Mouse (Mus musculus) heart, embryonic 10.5 days (tissue): ENCODE measurements around the gene Prmt8. TPM values are rescaled to one million over a fixed set of nuclear protein-coding genes. Genes with fewer than 3 reads are reported as not detected.

ENCODE experiments used
- DNase-seq: peaks from one replicate; pipeline ENCODE4 v3.0.0-alpha.2; 2017; ENCODE audit warnings: low spot score
- H3K27ac ChIP-seq: fragments of 300-500 bp; sonication (generic); 2 replicates; pipeline ENCODE4 v1.5.1; 2016; ENCODE audit warnings: mild to moderate bottlenecking
- H3K27me3 ChIP-seq: fragments of 300-500 bp; sonication (generic); 2 replicates; pipeline ENCODE4 v1.6.1; 2016; ENCODE audit warnings: mild to moderate bottlenecking; ENCODE audit not compliant: poor library complexity, insufficient read depth, severe bottlenecking
- H3K36me3 ChIP-seq: fragments of 300-500 bp; sonication (generic); 2 replicates; pipeline ENCODE4 v1.6.1; 2016; ENCODE audit warnings: mild to moderate bottlenecking, moderate library complexity
- H3K4me1 ChIP-seq: fragments of 300-500 bp; sonication (generic); 2 replicates; pipeline ENCODE4 v1.6.1; 2016; ENCODE audit warnings: mild to moderate bottlenecking
- H3K4me3 ChIP-seq: fragments of 300-500 bp; sonication (generic); 2 replicates; pipeline ENCODE4 v1.5.1; 2016; ENCODE audit warnings: mild to moderate bottlenecking, moderate library complexity
- H3K9me3 ChIP-seq: fragments of 300-500 bp; sonication (generic); 2 replicates; pipeline ENCODE4 v1.6.1; 2016; ENCODE audit warnings: mild to moderate bottlenecking, moderate library complexity
- WGBS: fragments of 180-500 bp; shearing (Covaris S2); methylation state at CpG from one replicate; pipeline ENCODE4 v1.1.7; 2016; 5-methylcytosine and 5-hydroxymethylcytosine counted together
- polyA plus RNA-seq: library from polyadenylated mRNA; unstranded; fragments of >200 nt; fragmentation: Nextera tagmentation; extraction: Ambion mirVana; gene quantifications from 2 replicates; pipeline ENCODE4 v1.2.1, GENCODE M21; 2016

Prmt8 gene
- polyA plus RNA-seq, 1 experiment from 2014 or later: 2.0 TPM

DNA sequence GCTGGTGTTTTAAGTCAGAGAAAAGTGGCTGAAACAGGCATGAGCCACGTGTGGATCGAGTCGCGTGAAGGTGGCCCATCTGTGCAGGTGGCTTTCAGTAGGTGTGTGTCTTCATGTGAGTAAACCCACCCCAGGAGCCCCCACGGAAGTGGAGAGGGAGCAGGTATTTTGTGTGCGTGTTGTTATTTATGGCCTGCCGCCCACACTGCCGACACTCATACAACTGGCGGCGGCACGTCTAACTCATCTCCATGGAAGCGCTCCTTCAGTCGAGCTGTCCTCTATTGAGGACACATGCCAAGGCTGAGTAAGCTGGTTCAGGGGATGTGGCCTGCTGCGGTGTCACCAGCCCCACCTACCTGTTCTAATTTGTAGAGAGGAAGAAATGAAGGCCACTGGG lies 49.4 kb downstream of the Prmt8 start:
- WGBS: 88% methylated on average over 14 of the region's 14 CpGs
- Histone ChIP-seq H3K36me3 (no peaks in the 10 kb centered on the region), H3K4me3 (no peak overlapping the region), H3K27me3 (no peaks in the 10 kb centered on the region), H3K4me1 (peaks cover 6% of the 10 kb centered on the region), H3K9me3 (no peaks in the 10 kb centered on the region), H3K27ac (no peak overlapping the region)
- DNase-seq: no peak

GRCm38 (mm10) chr6:127717239-127718137 lies 51.8 kb downstream of the Prmt8 start:
- Histone ChIP-seq H3K4me1 (peaks cover 7% of the 10 kb centered on the region; the same call in 1 of the 2 replicates), H3K36me3 (no peaks in the 10 kb centered on the region), H3K27me3 (0 out of 2 replicates have a peak, but pooled peaks cover 3% of the 10 kb centered on the region), H3K9me3 (no peaks in the 10 kb centered on the region), H3K4me3 (no peak overlapping the region), H3K27ac (no peak overlapping the region)
- DNase-seq: no peak
- WGBS: 74% methylated on average over 21 of the region's 21 CpGs

DNA sequence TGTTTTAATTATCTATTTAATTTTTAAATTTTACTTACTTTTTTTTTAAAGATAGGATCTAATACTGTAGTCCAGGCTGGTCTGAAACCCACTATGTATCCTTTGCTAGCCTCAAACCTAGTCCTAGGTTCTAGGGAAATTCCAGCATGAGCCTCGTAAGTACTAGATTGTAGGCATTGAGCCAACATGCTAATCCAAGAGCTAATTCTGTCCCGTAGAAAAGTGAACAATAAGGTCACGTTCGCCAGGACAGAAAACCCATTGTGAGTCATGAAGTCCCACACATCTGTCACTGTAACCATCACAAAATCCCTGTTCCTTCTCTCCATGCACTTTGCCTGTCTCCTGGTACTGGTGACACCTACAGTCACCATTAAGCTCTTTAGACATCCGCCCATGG lies 53.8 kb downstream of the Prmt8 start:
- Histone ChIP-seq H3K27ac (no peak overlapping the region), H3K9me3 (no peaks in the 10 kb centered on the region), H3K36me3 (no peaks in the 10 kb centered on the region), H3K27me3 (0 out of 2 replicates have a peak, but pooled peaks cover 3% of the 10 kb centered on the region), H3K4me1 (peaks cover 7% of the 10 kb centered on the region; the same call in 1 of the 2 replicates), H3K4me3 (no peak overlapping the region)
- no peak for DNase-seq
- 71% methylated on average over 5 of the region's 5 CpGs for WGBS

DNA sequence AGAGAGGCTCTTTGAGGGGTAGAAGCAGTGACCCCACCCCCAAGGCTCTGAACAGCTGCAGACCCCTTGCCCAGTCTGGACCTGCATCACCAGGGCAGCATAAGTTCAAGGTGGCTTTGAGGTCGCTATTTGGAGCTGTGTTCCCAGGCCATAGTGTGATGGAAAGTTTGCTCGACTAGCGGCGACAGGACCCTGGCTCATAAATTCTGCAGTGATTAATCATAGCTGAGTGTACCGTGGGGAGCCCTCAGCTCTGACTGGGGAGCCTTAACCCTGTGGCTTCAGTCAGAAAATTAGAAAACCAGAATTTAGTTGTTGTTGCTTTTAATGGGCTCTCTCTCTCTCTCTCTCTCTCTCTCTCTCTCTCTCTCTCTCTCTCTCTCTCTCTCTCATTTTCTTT lies 54.4 kb downstream of the Prmt8 start:
- 64% methylated on average over 5 of the region's 5 CpGs for WGBS
- H3K27ac ChIP-seq: no peak overlapping the region
- peaks cover 7% of the 10 kb centered on the region; the same call in 1 of the 2 replicates for H3K4me1 ChIP-seq
- no peaks in the 10 kb centered on the region for H3K36me3 ChIP-seq
- no peaks in the 10 kb centered on the region for H3K9me3 ChIP-seq
- DNase-seq: no peak
- no peak overlapping the region for H3K4me3 ChIP-seq
- H3K27me3 ChIP-seq: 0 out of 2 replicates have a peak, but pooled peaks cover 3% of the 10 kb centered on the region

DNA sequence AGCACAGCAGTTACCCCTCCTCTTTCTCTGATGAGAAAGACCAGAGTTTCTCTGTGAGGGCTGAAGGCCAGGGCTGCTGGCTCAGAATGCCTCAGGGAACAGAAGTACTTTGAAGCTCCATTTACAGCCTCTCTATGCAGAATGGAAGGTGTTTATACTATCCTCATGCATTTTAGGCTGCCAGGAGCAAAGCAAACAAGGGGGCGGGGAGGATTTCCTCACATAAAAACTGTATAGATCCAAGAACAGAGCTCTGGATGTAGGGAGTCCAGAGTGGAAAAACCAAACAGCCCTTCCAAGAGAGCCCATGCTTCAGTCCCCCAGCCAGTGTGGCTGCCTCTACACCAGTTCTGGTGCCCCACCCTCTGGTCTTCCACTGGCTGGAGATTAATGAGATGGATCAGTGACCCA lies 61.0 kb downstream of the Prmt8 start:
- Histone ChIP-seq H3K27ac (no peak overlapping the region), H3K9me3 (no peaks in the 10 kb centered on the region)

DNA sequence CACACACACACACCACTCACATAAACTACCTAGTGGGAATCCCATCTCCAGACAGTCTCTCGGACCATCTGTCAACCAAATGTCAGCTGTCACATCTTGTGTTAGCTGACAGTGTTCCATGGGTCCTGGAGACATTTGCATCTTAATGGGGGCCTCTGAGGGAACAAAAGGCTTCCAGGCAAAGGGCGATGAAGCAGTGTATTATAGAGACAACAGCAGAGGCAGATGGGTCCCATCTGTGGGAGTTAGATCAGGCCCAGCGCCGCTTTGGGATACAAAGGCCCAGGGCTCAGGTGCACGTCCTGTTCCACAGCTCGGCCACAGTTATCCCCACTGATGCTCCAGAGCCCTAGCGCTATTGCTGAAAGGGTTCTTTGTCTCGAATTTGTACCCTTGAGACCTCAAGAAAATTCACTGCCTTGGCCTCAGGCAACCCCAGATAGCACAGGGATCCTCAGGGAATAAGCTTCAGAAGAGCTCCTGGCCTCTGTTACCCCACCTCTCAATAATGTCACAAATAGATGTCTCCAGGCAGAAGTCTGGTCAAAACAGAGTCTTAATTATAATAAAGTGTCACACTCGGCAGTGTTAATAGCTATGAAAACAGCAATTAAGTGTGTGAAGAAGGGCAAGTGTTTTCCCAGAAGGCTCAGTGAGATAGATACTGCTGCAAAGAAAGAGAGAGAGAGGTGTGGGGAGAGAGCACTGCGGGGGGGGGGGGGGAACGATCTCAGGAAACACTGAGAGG lies 68.1 kb downstream of the Prmt8 start:
- H3K36me3 ChIP-seq: no peaks in the 10 kb centered on the region
- no peak for DNase-seq
- no peaks in the 10 kb centered on the region for H3K9me3 ChIP-seq
- no peak overlapping the region for H3K4me3 ChIP-seq
- WGBS: 43% methylated on average over 11 of the region's 11 CpGs
- H3K27me3 ChIP-seq: peaks cover 18% of the 10 kb centered on the region
- H3K4me1 ChIP-seq: peaks cover 23% of the 10 kb centered on the region
- H3K27ac ChIP-seq: no peak overlapping the region

More for the DNA sequence above, 61.0 kb downstream of the Prmt8 start:
- WGBS: 44% methylated on average over 1 of the region's 1 CpGs
- H3K27me3 ChIP-seq: peaks cover 19% of the 10 kb centered on the region
- H3K4me3 ChIP-seq: no peak overlapping the region
- no peaks in the 10 kb centered on the region for H3K36me3 ChIP-seq
- DNase-seq: no peak
- H3K4me1 ChIP-seq: peaks cover 8% of the 10 kb centered on the region

- Histone ChIP-seq H3K4me1 (peaks cover 5% of the 10 kb centered on the region), H3K36me3 (no peaks in the 10 kb centered on the region), H3K9me3 (no peaks in the 10 kb centered on the region), H3K27me3 (peaks cover 30% of the 10 kb centered on the region), H3K4me3 (no peak overlapping the region), H3K27ac (no peak overlapping the region)
- no peak for DNase-seq
- WGBS: 81% methylated on average over 7 of the region's 7 CpGs
These were observed 75.6 kb downstream of the Prmt8 start for GRCm38 (mm10) chr6:127693681-127694080.

GRCm38 (mm10) chr6:127692298-127692697 lies 77.0 kb downstream of the Prmt8 start:
- Histone ChIP-seq H3K9me3 (no peaks in the 10 kb centered on the region), H3K27me3 (peaks cover 30% of the 10 kb centered on the region), H3K4me3 (no peak overlapping the region), H3K27ac (no peak overlapping the region), H3K36me3 (no peaks in the 10 kb centered on the region), H3K4me1 (peaks cover 9% of the 10 kb centered on the region)
- WGBS: 32% methylated on average over 7 of the region's 7 CpGs
- no peak for DNase-seq

DNA sequence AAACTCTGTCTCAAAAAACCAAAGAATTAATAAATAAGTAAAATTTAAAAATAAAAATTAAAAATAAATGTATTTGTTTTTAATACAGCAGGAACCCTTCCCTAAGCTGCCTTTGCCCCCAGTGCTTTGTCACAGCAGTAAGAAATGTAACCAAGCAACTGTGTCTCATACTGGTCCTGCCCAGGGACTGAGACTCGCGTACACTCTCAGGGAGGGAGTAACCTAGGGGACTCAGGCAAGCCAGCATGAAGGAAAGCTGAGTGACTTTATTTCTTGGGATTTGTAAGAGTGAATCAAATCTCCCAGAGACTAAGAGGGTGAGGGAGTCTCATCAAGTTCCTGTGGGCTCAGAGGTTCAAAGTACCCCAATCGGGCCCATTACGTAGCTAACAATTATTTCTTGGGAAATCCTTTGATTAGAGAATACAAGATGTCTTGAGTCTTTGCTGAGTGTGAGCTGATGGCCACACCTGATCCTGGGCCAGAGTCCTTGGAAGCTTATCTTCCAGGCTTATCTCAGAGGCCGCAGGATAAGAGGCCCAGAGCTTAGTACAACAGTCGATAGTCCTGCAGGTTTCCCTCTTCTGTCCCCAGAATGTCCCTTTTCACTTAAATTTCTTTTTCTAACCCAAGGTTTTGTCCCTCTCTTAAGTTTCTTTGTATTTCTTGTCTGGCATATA lies 82.0 kb downstream of the Prmt8 start:
- DNase-seq: no peak
- 47% methylated on average over 6 of the region's 6 CpGs for WGBS
- H3K4me1 ChIP-seq: peaks cover 18% of the 10 kb centered on the region
- no peak overlapping the region for H3K27ac ChIP-seq
- peaks cover 16% of the 10 kb centered on the region; the same call in 1 of the 2 replicates for H3K27me3 ChIP-seq
- H3K9me3 ChIP-seq: no peaks in the 10 kb centered on the region
- H3K36me3 ChIP-seq: no peaks in the 10 kb centered on the region
- no peak overlapping the region for H3K4me3 ChIP-seq

- no peaks in the 10 kb centered on the region for H3K9me3 ChIP-seq
- no peak overlapping the region for H3K27ac ChIP-seq
- H3K27me3 ChIP-seq: peaks cover 28% of the 10 kb centered on the region
- 86% methylated on average over 4 of the region's 4 CpGs for WGBS
- DNase-seq: no peak
- no peaks in the 10 kb centered on the region for H3K36me3 ChIP-seq
- peaks cover 16% of the 10 kb centered on the region for H3K4me1 ChIP-seq
- no peak overlapping the region for H3K4me3 ChIP-seq
These were observed 84.3 kb downstream of the Prmt8 start for GRCm38 (mm10) chr6:127684981-127685380.

GRCm38 (mm10) chr6:127683561-127683960 lies 85.7 kb downstream of the Prmt8 start:
- H3K27me3 ChIP-seq: peaks cover 33% of the 10 kb centered on the region
- H3K4me1 ChIP-seq: peaks cover 16% of the 10 kb centered on the region
- no peaks in the 10 kb centered on the region for H3K36me3 ChIP-seq
- H3K9me3 ChIP-seq: no peaks in the 10 kb centered on the region
- H3K27ac ChIP-seq: no peak overlapping the region; the same call in 1 of the 2 replicates
- 26% methylated on average over 8 of the region's 8 CpGs for WGBS
- H3K4me3 ChIP-seq: no peak overlapping the region
- DNase-seq: no peak

GRCm38 (mm10) chr6:127680784-127681183 lies 88.5 kb downstream of the Prmt8 start:
- H3K27me3 ChIP-seq: peaks cover 51% of the 10 kb centered on the region
- 85% methylated on average over 7 of the region's 7 CpGs for WGBS
- no peak overlapping the region for H3K27ac ChIP-seq
- peaks cover 11% of the 10 kb centered on the region for H3K4me1 ChIP-seq
- H3K9me3 ChIP-seq: no peaks in the 10 kb centered on the region
- H3K4me3 ChIP-seq: no peak overlapping the region
- no peak for DNase-seq
- H3K36me3 ChIP-seq: no peaks in the 10 kb centered on the region
